Mouse (Mus musculus) megakaryocyte, adult 5-6 weeks (primary cell): ENCODE results near the gene Taf4. TPM values are rescaled to one million over a fixed set of nuclear protein-coding genes. Genes with fewer than 3 reads are reported as not detected.

Source experiments
- ATAC-seq: 2 replicates; pipeline ENCODE4 v1.8.0; 2016; ENCODE audit warnings: mild to moderate bottlenecking, inconsistent platforms; ENCODE audit not compliant: poor library complexity, severe bottlenecking
- total RNA-seq, 2 experiments: library from RNA; stranded (forward) in 1 of 2; stranded (reverse) in 1 of 2; fragments of 153-499, 151-499 nt in 1 of 2; fragments of 221-1000, 200-1000 nt in 1 of 2; gene quantifications; 2 replicates each; pipeline versions ENCODE4 v1.2.3 to v1.2.4; 2015 to 2017

Gene Taf4
- total RNA-seq, 2 experiments from 2014 or later = 27.6 to 31.8 TPM

GRCm38 (mm10) chr2:179945051-179945450 is 31.4 kb downstream of the Taf4 start:
- no peak for ATAC-seq

DNA sequence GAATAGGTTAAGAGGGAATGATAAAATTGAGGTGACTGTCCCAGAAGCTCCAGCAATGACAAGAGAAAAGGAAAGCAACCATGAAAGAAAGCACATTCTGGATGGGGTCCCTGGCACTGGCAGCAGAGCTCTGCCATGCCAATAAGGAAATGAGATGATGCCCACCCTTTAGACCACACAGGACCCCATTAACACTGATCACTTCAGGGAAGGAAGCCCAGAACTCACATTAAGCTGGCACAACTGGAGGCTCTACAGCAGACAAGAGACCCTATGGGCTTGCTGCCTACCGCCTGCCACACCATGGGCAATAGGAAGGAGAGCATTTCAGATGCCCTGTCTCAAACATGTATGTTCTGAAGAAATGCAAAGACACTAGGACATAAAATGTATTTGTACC is 34.8 kb downstream of the Taf4 start:
- no peak for ATAC-seq

DNA sequence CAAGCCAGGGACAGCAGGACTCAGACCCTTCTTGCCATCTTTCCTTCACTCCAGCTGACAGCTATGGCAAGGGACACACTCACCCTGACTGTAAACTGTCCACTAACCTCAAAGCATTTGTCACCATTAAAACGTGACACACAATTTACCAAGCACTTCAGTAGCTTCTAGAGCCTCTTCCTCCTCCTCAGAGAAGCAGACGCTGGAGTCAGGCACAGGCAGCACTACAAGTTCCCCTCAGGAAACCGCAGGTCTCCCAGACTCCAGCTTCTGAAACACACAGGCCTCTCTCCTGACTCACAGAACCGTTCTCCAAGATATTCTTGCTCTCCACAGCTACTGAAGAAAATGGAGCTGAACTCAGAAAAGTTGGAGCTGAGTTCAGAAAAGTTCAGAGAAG is 39.4 kb downstream of the Taf4 start:
- ATAC-seq = peak; percentile 61

- ATAC-seq = peak; percentile 20
Observed at GRCm38 (mm10) chr2:179934165-179934564, 42.3 kb downstream of the Taf4 start.

DNA sequence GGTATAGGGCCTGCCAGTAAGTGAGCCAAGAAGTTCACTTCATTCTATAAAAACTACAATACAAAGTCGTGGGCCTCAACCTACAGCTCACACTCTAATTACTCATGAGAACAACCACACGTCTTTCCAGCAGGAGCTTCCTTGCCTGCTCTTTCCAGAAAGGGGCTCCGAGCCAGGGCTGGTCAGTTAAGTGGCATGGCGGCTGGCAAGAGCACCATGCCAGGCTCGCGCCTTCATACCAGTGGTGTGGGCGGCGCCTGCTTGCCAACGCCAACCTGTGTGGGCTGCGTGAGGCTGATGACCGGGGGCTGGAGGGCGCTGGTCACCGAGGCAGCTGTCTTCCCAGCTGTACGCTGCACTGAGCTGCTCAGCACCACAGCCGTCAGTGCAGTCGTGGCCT is 44.7 kb downstream of the Taf4 start:
- no peak for ATAC-seq

DNA sequence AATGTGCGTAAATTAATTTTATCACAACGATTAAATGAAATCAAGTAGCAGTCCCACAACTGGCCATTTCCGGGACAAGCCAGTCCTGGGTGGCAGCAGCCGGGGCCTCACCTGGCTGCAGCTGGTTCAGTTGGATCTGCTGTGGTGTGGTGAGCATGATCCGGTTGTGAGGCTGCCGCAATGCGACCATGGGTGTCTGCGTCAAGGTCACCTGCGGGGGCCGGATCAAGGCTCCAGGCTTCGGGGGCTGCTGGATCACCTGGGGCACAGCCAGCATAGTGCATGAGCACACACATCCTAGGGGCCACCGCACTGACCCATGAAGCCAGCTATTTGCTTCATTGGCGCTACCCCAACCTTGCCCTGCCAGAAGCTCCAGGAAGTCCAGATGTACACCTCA is 47.3 kb downstream of the Taf4 start:
- ATAC-seq = no peak

- ATAC-seq = no peak
Observed at GRCm38 (mm10) chr2:179924038-179924437, 52.4 kb downstream of the Taf4 start.

- no peak for ATAC-seq
Observed at GRCm38 (mm10) chr2:179921021-179921653, 55.3 kb downstream of the Taf4 start.

DNA sequence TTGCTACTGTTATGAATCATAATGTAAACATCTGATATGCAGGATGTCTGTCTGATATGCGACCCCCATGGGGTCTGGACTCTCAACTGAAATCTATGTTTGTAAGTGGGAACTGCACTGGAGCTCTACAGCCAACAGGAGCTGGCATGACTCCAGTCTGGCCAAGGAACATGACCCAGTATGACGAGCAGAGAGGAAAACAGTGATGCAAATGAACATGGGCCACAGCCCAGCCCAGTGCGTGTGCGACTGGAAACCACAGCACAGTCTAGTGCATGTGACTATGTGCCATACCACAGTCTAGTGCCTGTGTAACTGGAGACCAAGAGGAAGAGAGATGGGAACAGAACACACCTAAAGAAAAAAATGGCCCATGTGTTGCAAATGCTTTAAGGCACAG is 56.4 kb downstream of the Taf4 start:
- ATAC-seq = no peak

GRCm38 (mm10) chr2:179916877-179917673 is 59.4 kb downstream of the Taf4 start:
- peak; percentile 86 for ATAC-seq

- ATAC-seq = no peak
Observed at GRCm38 (mm10) chr2:179914246-179914645, 62.2 kb downstream of the Taf4 start.

- no peak for ATAC-seq
Observed at GRCm38 (mm10) chr2:179913349-179913748, 63.1 kb downstream of the Taf4 start.

GRCm38 (mm10) chr2:179912911-179913310 is 63.5 kb downstream of the Taf4 start:
- no peak for ATAC-seq

- ATAC-seq = no peak
Observed at GRCm38 (mm10) chr2:179896949-179897348, 79.5 kb downstream of the Taf4 start.

- ATAC-seq = no peak
Observed at GRCm38 (mm10) chr2:179891048-179891447, 85.4 kb downstream of the Taf4 start.

DNA sequence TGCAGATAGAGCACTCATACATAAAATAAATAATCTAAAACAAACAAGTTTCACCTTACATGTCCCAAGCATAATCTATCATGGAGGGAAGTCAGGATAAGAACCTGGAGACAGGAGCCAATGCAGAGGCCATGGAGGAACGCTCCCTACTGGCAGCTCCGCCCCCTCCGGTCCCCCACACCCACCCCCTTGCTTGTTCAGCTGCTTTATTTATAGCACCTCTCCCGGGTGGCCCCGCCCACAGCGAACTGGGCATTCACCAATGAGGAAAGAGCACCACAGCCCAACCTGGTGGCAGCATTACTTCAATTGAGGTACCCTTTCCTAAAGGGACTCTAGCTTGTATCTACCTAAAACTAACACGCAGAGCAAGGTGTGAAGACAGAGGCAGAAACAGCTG is 91.9 kb downstream of the Taf4 start:
- ATAC-seq = no peak

GRCm38 (mm10) chr2:179877551-179878215 is 98.8 kb downstream of the Taf4 start:
- peak; percentile 59 for ATAC-seq

DNA sequence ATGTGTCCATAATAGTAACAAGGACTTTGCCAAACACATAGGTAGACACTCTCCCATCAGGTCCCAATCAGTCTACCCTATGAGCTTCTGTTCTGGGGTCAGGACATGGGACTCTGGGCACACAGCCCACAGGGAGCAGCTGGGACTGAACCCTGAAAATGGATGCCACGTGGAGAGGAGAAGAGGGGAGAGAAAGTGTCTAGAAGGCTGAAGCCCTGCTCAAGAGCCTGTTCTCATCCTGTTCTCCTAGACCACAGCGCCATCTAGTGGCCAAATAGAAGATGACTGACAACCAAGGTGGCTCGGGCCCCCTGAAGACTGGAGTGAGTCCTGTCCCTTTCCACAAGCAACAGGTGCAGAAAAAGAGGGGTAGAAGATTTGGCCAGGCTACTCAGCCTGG is 101.3 kb downstream of the Taf4 start:
- ATAC-seq = peak; percentile 61

DNA sequence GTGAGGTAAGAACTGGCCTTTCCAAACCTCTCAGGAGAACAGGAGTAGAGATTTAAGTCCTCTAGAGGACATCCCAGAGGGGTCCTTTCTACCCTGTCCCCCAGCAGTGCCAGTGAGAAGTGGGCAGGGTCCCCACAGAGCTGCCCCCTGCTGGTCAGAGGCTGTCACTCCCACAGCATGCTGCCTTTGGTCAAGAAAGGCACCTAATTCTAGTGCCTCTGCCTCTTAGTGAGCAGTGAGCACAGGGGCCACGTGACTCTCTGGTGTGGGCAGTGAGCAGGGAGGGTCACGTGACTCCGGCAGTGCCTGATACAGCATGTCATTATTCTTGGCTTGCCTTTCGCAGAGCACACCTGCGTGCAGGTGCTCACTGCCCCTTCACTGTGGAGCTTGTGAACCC is 103.1 kb downstream of the Taf4 start:
- peak; percentile 23; the same call in 1 of the 2 replicates for ATAC-seq

GRCm38 (mm10) chr2:179872724-179873123 is 103.7 kb downstream of the Taf4 start:
- ATAC-seq = no peak

GRCm38 (mm10) chr2:179869871-179870270 is 106.6 kb downstream of the Taf4 start:
- ATAC-seq = no peak

GRCm38 (mm10) chr2:179867669-179868068 is 108.8 kb downstream of the Taf4 start:
- ATAC-seq = no peak
